Mouse (Mus musculus) liver, embryonic 14.5 days (tissue): ENCODE results near the gene Galnt17.

Experiments
- CTCF ChIP-seq: IDR thresholded peaks from 2 replicates; pipeline ENCODE4 v1.5.1; 2016; ENCODE audit warnings: antibody characterized with exemption, low read depth, control low read depth
- EP300 ChIP-seq: IDR thresholded peaks from 2 replicates; pipeline ENCODE4 v1.6.1; 2016; ENCODE audit warnings: antibody characterized with exemption, low read depth

DNA sequence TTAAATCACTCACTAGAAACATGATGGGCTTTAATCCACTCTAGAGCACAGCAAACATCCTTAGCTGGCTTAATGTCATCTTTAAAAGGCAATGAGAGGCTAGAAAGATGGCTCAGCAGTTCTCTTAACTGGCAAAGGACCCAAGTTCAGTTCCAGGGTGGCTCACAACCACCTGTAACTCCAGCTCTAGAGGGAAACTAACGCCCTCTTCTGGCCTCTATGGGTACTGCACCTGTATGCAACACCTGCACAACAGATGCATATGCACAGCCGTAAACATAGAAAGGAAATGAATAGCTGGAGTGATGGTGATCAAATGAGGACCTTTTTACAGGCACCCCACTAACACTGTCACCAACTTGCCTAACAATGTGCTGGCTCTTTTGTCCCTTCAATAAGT is 27.9 kb downstream of the Galnt17 start:
- no peak for TF ChIP-seq CTCF
- TF ChIP-seq EP300: no peak
